Mouse (Mus musculus): ENCODE measurements around the gene Ano4.

DNA sequence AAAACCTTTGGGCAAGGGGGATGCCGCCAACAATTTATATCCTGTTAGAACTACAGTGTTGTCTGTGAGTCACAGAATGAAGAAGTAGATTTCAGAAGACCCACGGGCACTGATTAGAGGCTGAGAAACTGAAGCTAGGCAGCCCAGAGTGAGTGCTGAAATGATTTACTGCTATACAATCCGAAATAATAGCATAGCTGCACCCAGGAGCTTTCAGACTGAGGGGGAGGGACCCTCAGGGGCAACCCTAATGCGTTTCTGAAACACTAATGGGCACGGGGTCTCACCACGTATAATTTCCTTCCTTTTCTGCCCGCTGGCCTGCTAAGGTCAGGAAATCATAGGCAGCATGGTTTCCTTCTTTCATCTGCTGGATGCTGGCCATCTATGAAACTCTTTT lies 242.5 kb downstream of the Ano4 start:
- TF ChIP-seq CTCF (conservative IDR thresholded peaks at IDR 0.05; ENCODE audit: low read length), result no peak
- no peak for TF ChIP-seq POU5F1 (IDR thresholded peaks at IDR 0.05; ENCODE audit: borderline replicate concordance, low read length)
- TF ChIP-seq NANOG (IDR thresholded peaks at IDR 0.05; ENCODE audit: borderline replicate concordance, low read length), result no peak
